Mouse (Mus musculus) lung, embryonic 14.5 days (tissue): ENCODE results near the gene Pygb. TPM values are rescaled to one million over a fixed set of nuclear protein-coding genes. Genes with fewer than 3 reads are reported as not detected.

ENCODE experiments used
- ATAC-seq: fragments of 200-750 bp; cut with Nextera tagmentation; 2 replicates; pipeline ENCODE4 v1.8.0; 2017; ENCODE audit warnings: mild to moderate bottlenecking, moderate TSS enrichment, moderate library complexity; ENCODE audit not compliant: insufficient read depth
- DNase-seq: peaks from one replicate; pipeline ENCODE4 v3.0.0-alpha.2; 2015
- H3K27ac ChIP-seq: fragments of 300-500 bp; sonication (generic); 2 replicates; pipeline ENCODE4 v1.5.1; 2014; ENCODE audit warnings: low read depth, mild to moderate bottlenecking, moderate library complexity
- H3K27me3 ChIP-seq: fragments of 300-500 bp; sonication (generic); 2 replicates; pipeline ENCODE4 v1.6.1; 2014; ENCODE audit warnings: low read length, control low read depth; ENCODE audit not compliant: insufficient read depth
- H3K36me3 ChIP-seq: fragments of 300-500 bp; sonication (generic); 2 replicates; pipeline ENCODE4 v1.6.1; 2014; ENCODE audit warnings: control low read depth; ENCODE audit not compliant: insufficient read depth
- H3K4me1 ChIP-seq: fragments of 300-500 bp; sonication (generic); 2 replicates; pipeline ENCODE4 v1.6.1; 2014; ENCODE audit warnings: antibody characterized with exemption, control low read depth; ENCODE audit not compliant: insufficient read depth
- H3K4me2 ChIP-seq: fragments of 300-500 bp; sonication (generic); 2 replicates; pipeline ENCODE4 v1.6.1; 2014; ENCODE audit warnings: mild to moderate bottlenecking
- H3K4me3 ChIP-seq: fragments of 300-500 bp; sonication (generic); 2 replicates; pipeline ENCODE4 v1.5.1; 2014; ENCODE audit warnings: low read depth, low read length
- H3K9ac ChIP-seq: fragments of 300-500 bp; sonication (generic); 2 replicates; pipeline ENCODE4 v1.6.1; 2014
- H3K9me3 ChIP-seq: fragments of 300-500 bp; sonication (generic); 2 replicates; pipeline ENCODE4 v1.6.1; 2016; ENCODE audit warnings: low read depth, low read length, control low read depth
- CTCF ChIP-seq: IDR thresholded peaks from 2 replicates; pipeline ENCODE4 v1.5.1; 2016; ENCODE audit warnings: antibody characterized with exemption, low read depth
- WGBS: fragments of 180-500 bp; shearing (Covaris S2); extraction: QIAGEN DNeasy Blood & Tissue Kit; methylation state at CpG from one replicate; pipeline ENCODE4 v1.1.7; 2014; 5-methylcytosine and 5-hydroxymethylcytosine counted together
- polyA plus RNA-seq: library from polyadenylated mRNA; unstranded; fragments of >200 nt; fragmentation: Nextera tagmentation; extraction: Ambion mirVana; gene quantifications from 2 replicates; pipeline ENCODE4 v1.2.1, GENCODE M21; 2014

The Pygb gene
- polyA plus RNA-seq, 1 experiment from 2014 or later = 52.6 TPM

DNA sequence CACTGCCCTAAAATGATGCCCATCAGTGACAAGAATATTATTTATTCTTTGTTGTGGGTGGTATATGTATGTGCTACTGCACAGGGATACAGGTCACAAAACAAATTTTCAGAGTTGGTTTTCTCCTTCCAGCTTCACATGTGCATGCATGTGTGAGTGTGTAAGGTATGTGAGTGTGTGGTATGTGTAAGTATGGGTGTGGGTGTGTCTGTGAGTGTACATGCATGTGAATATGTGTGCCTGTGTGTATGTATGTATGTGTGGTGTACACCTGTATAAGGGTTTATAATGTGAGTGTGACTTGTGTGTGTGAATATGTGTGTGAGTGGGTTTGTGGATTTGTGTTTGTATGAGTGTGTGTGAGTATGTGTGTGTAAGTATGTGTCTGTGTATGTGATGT, 68.7 kb downstream of the Pygb start:
- no peak for ATAC-seq
- no peak for TF ChIP-seq CTCF
- H3K9ac ChIP-seq = no peak overlapping the region
- H3K27me3 ChIP-seq = no peaks in the 10 kb centered on the region
- no peak for DNase-seq
- no peak overlapping the region for H3K4me3 ChIP-seq
- H3K9me3 ChIP-seq = no peaks in the 10 kb centered on the region
- no peak overlapping the region for H3K4me2 ChIP-seq
- no peak overlapping the region for H3K27ac ChIP-seq
- no peaks in the 10 kb centered on the region; the same call in 1 of the 2 replicates for H3K36me3 ChIP-seq
- no peaks in the 10 kb centered on the region for H3K4me1 ChIP-seq

DNA sequence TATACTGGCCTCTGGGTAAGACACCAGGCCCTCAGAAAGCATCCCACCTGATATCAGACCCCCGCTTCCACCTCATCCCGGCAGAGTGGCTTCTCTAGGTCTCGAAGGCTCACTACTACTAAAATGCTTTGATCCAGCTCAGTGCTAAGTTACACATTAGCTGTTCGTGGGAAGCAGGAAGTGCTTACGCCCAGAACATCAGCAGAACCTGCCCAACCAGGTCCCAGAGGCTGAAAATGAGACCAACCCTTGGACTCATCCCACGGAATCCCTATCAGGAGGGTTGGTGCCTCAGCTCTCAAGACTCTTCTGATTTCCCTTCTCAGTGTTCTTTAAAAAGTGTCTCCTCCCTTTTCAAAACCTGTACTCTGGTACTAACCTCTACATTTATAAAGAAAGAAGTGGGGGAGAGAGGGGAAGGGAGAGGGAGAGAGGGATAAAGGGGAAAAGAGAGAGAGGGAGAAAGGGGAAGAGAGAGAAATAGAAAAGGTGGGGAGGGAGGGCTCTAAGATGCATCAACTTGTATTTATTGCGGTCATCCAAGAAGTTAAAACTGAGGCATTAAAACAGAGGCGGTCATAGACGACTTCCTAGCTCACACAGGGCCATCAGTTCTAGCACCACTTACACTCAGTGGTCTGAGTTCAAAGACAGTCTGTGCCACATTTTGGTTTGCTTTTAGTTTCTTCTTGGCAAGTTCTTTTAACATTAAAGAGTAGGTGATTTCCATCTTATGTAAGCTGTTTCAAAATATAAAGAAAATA, 72.4 kb downstream of the Pygb start:
- Histone ChIP-seq H3K4me3 (no peak overlapping the region), H3K27me3 (no peaks in the 10 kb centered on the region), H3K27ac (no peak overlapping the region), H3K4me1 (no peaks in the 10 kb centered on the region), H3K9me3 (no peaks in the 10 kb centered on the region), H3K4me2 (no peak overlapping the region), H3K9ac (no peak overlapping the region), H3K36me3 (no peaks in the 10 kb centered on the region)
- no peak for ATAC-seq
- TF ChIP-seq CTCF = no peak
- DNase-seq = no peak
- 71% methylated on average over 9 of the region's 9 CpGs for WGBS

DNA sequence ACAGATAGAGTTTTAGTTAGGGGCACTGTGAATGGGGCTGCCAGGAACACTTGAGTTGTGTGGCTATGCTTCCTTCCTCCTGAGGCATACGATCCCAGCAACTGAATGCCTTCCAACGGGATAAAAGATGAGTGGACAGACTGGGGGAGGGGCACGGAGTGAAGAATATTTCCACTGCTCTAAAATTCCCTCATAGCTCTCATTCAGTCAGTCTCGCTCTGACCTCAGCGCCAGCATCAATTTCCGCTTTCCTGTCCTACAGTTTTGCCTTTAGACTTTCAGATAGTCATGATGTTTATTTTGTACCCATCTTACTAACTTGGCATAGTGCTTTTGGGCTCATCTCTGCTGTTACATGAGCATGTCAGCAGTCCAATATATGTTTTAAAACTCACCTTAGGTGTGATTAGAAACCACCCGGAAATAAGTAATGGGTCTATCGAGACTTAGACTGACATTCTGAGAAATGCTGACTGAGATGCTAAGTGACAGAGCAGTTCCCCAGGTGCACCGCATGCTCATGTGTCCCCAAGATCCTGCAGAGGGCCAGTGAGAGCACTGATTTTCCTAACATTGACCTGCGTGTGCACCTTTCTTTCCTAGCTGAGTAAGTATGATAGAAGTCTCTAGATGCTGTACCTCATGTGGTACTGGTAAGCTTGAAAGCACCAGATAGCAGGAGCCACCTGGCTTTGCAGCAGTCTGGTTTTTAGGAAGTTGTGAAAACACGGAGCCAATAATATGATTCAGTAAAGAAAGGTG, 73.4 kb downstream of the Pygb start:
- Histone ChIP-seq H3K27ac (no peak overlapping the region), H3K4me2 (no peak overlapping the region), H3K9ac (no peak overlapping the region), H3K36me3 (no peaks in the 10 kb centered on the region), H3K4me3 (no peak overlapping the region), H3K9me3 (no peaks in the 10 kb centered on the region), H3K4me1 (no peaks in the 10 kb centered on the region), H3K27me3 (no peaks in the 10 kb centered on the region)
- DNase-seq (no peak), ATAC-seq (no peak)
- TF ChIP-seq CTCF = no peak
- WGBS = 67% methylated on average over 11 of the region's 11 CpGs

DNA sequence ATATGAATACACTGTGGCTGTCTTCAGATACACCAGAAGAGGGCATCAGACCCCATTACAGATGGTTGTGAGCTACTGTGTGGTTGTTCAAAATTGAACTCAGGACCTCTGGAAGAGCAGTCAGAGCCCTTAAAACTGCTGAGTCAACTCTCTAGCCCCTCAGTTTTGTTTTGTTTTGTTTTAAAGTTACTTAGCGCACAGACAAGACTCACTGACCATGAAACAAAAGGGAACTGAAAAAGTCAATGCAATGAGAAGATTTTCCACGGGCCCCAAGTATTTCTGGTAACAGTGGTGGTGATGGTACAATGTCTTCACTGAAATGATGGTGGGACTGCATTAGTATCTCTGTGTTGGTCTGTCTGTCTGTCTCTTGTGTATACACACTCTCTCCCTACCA, 74.6 kb downstream of the Pygb start:
- no peak overlapping the region for H3K27ac ChIP-seq
- DNase-seq (no peak), ATAC-seq (no peak)
- no peaks in the 10 kb centered on the region for H3K9me3 ChIP-seq
- no peaks in the 10 kb centered on the region for H3K36me3 ChIP-seq
- no peaks in the 10 kb centered on the region for H3K4me1 ChIP-seq
- no peaks in the 10 kb centered on the region for H3K27me3 ChIP-seq
- H3K4me3 ChIP-seq = no peak overlapping the region
- no peak for TF ChIP-seq CTCF
- no peak overlapping the region for H3K9ac ChIP-seq
- 83% methylated on average over 2 of the region's 2 CpGs for WGBS
- no peak overlapping the region for H3K4me2 ChIP-seq

DNA sequence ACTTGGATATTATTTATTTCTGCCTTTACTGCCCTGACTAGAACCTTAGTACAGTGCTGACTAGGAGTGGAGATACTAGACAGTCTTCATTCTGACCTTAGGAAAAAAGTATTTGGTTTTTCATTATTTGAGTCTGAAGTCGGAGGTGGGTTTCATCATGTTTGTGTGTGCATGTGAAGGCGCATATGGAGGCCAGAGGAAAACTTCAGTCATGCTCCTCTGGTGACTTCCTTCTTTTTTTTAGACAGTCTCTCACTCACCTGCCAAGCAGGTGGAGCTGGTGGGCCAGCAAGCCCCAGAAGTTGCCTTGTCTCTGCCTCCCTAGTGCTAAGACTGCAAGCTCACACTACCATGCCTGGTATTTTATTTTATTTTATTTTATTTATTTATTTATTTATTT, 80.5 kb downstream of the Pygb start:
- ATAC-seq = no peak
- no peak for DNase-seq
- no peak for TF ChIP-seq CTCF
- Histone ChIP-seq H3K9me3 (no peaks in the 10 kb centered on the region), H3K27ac (no peak overlapping the region), H3K4me2 (no peak overlapping the region), H3K4me1 (no peaks in the 10 kb centered on the region), H3K36me3 (no peaks in the 10 kb centered on the region), H3K9ac (no peak overlapping the region), H3K4me3 (no peak overlapping the region), H3K27me3 (no peaks in the 10 kb centered on the region)
- WGBS = 96% methylated on average over 2 of the region's 2 CpGs

DNA sequence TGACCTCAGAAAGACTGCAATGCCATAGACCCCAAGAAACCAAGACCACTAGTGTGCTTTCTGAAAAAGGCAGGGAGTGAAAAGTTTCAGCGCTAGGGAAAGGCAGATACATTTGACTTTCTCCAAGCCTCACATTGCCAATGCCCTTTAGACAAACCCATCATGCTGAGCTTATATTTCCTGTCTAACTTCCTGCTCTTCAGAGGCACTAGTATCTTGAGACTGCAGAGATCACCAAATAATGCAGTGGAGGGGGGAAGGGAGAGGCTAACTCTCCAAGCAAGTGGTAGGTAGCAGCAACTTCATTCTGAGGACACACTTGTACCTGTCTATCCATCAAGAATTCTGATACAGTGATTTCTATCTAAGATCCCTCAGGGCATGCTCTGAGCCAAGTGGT, 82.9 kb downstream of the Pygb start:
- Histone ChIP-seq H3K4me2 (no peak overlapping the region), H3K9ac (no peak overlapping the region), H3K4me1 (no peaks in the 10 kb centered on the region), H3K27ac (no peak overlapping the region), H3K4me3 (no peak overlapping the region), H3K9me3 (no peaks in the 10 kb centered on the region), H3K27me3 (no peaks in the 10 kb centered on the region), H3K36me3 (no peaks in the 10 kb centered on the region)
- DNase-seq (no peak), ATAC-seq (no peak)
- no peak for TF ChIP-seq CTCF
- 89% methylated on average over 1 of the region's 1 CpGs for WGBS

DNA sequence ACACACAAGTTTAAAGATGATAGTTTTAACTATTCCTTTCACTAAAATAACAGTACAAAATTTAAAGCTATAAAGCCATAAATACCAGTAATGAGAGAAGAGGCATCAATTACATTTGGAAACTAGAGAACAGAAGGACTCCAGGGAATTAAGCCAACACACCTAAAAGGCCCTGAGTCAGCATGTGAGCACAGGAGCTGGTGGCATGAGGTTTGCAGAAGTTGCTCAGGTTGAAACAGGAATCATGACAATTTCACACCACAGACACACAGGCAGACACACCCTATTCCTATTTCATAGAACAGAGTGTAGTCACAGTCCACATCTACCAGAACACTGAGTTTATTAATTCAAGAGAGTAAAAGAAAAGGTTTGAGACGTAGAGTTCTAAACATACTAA, 88.0 kb downstream of the Pygb start:
- no peaks in the 10 kb centered on the region for H3K9me3 ChIP-seq
- no peak overlapping the region for H3K4me2 ChIP-seq
- no peak overlapping the region for H3K9ac ChIP-seq
- no peak for ATAC-seq
- H3K36me3 ChIP-seq = no peaks in the 10 kb centered on the region
- DNase-seq = no peak
- H3K4me1 ChIP-seq = no peaks in the 10 kb centered on the region
- no peak overlapping the region for H3K4me3 ChIP-seq
- WGBS = 89% methylated on average over 1 of the region's 1 CpGs
- H3K27ac ChIP-seq = no peak overlapping the region
- H3K27me3 ChIP-seq = no peaks in the 10 kb centered on the region
- TF ChIP-seq CTCF = no peak
